Mouse (Mus musculus): Measurements from ENCODE around the gene Gm20388. TPM values are rescaled to one million over a fixed set of nuclear protein-coding genes. Genes with fewer than 3 reads are reported as not detected.

The Gm20388 gene
- polyA plus RNA-seq, 1 experiment from 2014 or later: 4.4 TPM

DNA sequence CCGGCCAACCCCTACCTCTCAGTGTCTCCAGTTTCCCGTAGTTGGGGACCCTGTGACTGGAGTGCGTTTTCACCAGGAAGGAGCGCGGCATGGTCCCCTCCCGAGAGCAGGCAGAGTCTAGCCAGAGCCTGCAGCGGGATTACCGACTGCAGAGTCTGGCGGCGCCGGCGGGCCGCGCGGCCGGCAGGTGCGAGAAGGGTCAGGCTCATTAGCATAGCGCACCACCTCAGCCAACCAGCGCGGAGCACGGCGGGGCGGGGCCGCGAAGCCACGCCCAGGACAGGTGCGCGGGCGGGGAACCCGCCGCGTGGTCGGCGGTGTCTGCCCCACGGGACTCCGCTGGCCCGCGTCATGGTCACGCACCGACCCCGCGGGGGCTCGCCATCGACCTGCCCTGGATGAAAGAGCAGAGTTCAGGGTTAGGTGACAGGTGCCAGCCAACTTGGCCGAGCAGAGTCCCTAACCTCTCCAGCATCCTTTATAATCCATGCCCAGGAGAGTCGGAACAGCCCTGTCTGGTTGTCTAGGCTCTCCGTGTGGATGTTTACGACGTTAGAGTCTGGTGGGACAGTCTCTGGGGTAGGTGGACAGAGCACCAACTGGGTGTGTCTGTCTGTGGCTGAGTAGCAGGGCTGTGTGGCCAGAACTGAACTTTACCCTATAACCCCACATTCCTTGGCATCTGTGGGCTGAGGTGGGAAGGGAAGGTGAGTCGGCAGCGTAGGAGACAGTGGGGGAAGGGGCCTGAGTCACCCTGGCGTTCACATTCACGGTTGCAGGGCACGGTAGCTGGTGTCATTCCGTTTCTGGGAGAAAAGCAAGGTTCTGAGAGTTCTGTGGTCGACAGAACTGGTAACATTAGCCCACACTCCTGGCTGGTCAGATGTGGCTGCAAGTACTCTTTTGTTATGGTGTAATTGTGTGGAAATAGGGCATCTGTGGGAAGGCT is 2550.2 kb downstream of the Gm20388 start, which contains the start of gene Snai3:
TSS of gene Snai3 (minus strand) at position 210 of the 949 bp plus-strand sequence.
- peaks cover 71% of the 10 kb centered on the region for H3K27me3 ChIP-seq
- 2% methylated on average over 56 of the region's 56 CpGs for WGBS
- ATAC-seq: peak; percentile 77

DNA sequence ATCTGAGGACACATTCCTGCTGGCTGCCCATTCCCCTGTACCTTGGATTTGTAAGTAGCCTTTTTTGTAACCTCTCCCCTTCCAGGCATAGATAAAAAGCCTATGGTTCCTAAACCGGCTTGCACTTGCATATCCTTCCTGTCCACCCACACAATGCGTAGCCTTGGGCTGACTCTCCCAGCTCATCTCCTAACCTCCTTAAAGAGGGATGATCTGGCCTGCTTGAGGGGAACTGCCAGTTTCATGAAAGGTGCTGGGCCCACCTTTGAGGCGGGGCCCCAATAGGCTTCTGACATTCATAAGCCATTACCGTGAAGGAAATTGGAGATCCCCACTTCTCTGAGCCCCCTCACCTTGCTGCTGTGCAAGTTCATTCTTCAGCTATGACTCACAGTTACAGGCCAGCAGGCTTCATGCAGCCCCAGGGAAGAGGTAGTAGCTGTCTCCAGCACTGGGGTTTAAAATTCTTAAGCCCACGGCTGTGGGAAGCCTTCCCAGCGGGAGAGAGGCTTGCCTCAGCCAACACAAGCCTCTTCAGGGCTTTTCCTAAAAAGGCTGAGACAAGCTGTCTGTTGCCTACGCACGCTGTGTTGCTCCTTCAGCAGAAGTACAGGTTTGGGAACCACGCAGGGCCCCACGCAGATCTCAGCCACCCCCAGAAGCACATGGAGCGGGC is 2551.0 kb downstream of the Gm20388 start:
- H3K9me3 ChIP-seq: no peaks in the 10 kb centered on the region
- no peak overlapping the region for H3K4me3 ChIP-seq (replicated peaks)
- no peak for ATAC-seq
- H3K27me3 ChIP-seq: peaks cover 65% of the 10 kb centered on the region
- peaks cover 16% of the 10 kb centered on the region for H3K36me3 ChIP-seq
- peaks cover 13% of the 10 kb centered on the region for H3K4me1 ChIP-seq (replicated peaks)
- no peak overlapping the region for H3K4me2 ChIP-seq (replicated peaks)
- no peak overlapping the region for H3K9ac ChIP-seq (replicated peaks)
- WGBS: 56% methylated on average over 11 of the region's 11 CpGs
- no peak overlapping the region for H3K27ac ChIP-seq

More for the DNA sequence above, 2550.2 kb downstream of the Gm20388 start, which contains the start of gene Snai3:
- no peaks in the 10 kb centered on the region for H3K9me3 ChIP-seq
- H3K36me3 ChIP-seq: peaks cover 8% of the 10 kb centered on the region
- peak within 1 kb of the TSS; percentile 65 for H3K4me2 ChIP-seq (replicated peaks)
- peak within 1 kb of the TSS; percentile 35 for H3K4me3 ChIP-seq (replicated peaks)
- H3K27ac ChIP-seq: no peak within 1 kb of the TSS
- H3K9ac ChIP-seq (replicated peaks): peak within 1 kb of the TSS; percentile 55
- H3K4me1 ChIP-seq (replicated peaks): peaks cover 13% of the 10 kb centered on the region

DNA sequence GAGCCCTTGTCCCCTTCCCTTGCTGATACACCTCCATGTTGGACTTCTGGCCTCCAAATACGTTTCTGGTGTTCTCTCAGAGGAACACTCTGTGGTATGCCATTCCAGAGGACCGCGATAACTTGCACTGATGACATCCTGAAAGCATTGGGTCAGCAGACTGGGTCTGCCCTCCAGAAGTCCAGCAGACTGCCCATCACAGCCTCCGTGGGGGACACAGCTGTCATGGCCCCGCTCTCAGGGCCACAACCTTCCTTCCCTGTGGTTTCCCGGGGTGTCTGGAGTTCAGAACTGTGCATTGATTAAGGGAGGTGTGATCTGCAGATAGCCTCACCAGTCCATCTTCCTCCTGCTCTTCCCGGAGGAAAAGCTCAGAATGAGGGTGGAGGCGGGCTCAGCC is 2551.9 kb downstream of the Gm20388 start:
- ATAC-seq: no peak
- Histone ChIP-seq H3K4me3 (replicated peaks) (no peak overlapping the region), H3K4me2 (replicated peaks) (no peak overlapping the region), H3K9me3 (no peaks in the 10 kb centered on the region), H3K4me1 (replicated peaks) (peaks cover 13% of the 10 kb centered on the region), H3K27me3 (peaks cover 59% of the 10 kb centered on the region), H3K27ac (no peak overlapping the region), H3K9ac (replicated peaks) (no peak overlapping the region; the same call in 1 of the 2 replicates), H3K36me3 (peaks cover 25% of the 10 kb centered on the region)
- 68% methylated on average over 8 of the region's 8 CpGs for WGBS

DNA sequence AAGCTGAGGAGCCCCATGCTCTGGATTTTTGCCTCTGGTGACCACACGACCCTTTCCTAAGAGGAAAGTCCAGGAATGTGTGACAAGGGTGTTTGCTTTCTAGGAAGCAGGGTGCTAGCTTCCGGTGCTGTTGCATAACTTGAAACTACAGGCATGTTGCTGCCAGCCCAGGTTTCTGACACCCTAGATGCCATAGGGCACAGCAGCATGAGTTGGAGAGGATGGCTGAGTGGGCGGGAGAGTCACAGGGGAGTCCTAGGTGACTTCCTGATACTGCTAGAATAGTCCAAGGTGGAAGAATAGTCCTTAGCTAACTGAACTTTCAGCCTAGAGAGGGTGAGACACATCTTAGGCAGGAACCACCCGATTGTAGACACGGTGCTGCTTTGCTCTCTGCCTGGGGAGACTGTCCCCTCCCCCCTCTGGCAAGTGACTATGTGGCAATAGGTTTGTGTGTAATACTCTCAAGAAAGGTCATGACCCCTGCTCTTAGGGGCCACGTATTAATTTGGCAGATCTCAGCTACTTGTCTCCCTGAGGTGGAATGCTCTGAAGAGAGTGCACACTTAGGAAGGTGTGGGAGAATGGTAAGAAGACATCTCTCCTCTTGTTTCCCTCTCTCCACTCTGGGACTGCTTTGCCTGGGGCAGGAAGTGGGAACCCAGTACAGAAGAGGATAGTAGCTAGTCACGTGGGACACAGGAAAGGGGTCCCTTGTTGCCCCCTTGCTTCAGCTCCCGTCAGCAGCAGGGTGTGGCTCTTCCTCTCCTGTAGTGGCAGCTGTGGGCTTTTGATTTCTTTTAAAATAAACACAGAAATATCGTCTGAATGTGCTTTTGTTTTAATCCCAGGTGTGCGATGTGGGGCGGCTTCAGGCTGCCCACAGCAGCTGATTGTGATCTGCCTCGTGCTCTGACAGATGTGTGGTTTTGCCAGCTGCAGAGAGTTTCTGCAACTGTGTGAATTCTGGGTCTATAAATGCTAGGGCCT is 2553.3 kb downstream of the Gm20388 start:
- Histone ChIP-seq H3K9ac (replicated peaks) (no peak overlapping the region), H3K4me3 (replicated peaks) (no peak overlapping the region), H3K27ac (no peak overlapping the region), H3K27me3 (peaks cover 46% of the 10 kb centered on the region), H3K4me2 (replicated peaks) (no peak overlapping the region), H3K36me3 (peaks cover 39% of the 10 kb centered on the region), H3K9me3 (no peaks in the 10 kb centered on the region), H3K4me1 (replicated peaks) (peaks cover 13% of the 10 kb centered on the region)
- WGBS: 68% methylated on average over 12 of the region's 12 CpGs
- no peak for ATAC-seq

DNA sequence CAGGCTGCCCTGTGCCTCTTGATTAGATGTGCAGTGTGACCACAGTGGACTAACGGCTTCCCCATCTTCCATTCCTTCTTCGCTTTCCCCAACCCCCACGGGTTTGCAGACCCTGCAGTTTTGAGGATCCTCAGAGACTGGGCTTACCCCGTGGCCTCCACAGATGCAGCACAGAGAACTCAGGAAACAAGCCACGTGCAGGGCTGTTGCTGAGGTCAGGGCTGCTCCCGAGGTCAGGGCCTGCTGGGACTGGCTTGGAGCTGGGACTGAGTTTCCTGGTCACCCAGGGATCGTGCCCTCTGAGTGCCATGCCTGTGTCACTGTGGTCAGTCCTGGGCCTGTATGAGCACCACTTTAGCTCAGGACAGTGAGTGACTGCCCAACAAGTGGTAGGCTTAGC is 2554.3 kb downstream of the Gm20388 start:
- Histone ChIP-seq H3K4me2 (replicated peaks) (no peak overlapping the region), H3K9me3 (no peaks in the 10 kb centered on the region), H3K27me3 (peaks cover 35% of the 10 kb centered on the region), H3K27ac (no peak overlapping the region), H3K4me1 (replicated peaks) (peaks cover 11% of the 10 kb centered on the region), H3K36me3 (peaks cover 49% of the 10 kb centered on the region), H3K9ac (replicated peaks) (no peak overlapping the region), H3K4me3 (replicated peaks) (no peak overlapping the region)
- no peak for ATAC-seq
- whole genome bisulfite sequencing: 78% methylated on average over 7 of the region's 7 CpGs

DNA sequence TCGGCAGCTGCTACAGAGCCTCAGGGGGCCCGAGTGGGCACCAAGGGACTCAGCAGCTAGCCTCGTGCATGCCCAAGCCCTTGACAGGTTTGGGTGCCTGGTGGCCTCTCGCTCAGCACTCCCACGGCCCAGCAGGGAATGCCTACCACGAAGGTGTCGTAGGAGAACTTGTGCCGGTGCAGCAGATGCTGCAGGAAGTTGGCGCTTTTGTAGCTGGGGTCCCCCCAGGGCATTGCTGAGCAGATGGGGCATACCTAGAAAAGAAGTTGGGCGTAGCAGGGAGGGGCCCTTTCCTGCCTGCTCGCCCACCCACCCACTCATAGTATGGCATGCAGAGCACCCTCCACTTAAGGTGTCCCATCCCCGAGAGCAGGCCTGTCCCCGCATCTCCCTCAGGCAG is 2557.2 kb downstream of the Gm20388 start:
- no peak for ATAC-seq
- Histone ChIP-seq H3K27ac (no peak overlapping the region), H3K4me1 (replicated peaks) (no peaks in the 10 kb centered on the region), H3K4me2 (replicated peaks) (no peak overlapping the region), H3K9me3 (no peaks in the 10 kb centered on the region), H3K4me3 (replicated peaks) (no peak overlapping the region), H3K27me3 (peaks cover 7% of the 10 kb centered on the region; the same call in 1 of the 2 replicates), H3K9ac (replicated peaks) (no peak overlapping the region), H3K36me3 (peaks cover 67% of the 10 kb centered on the region)
- WGBS: 92% methylated on average over 13 of the region's 13 CpGs

DNA sequence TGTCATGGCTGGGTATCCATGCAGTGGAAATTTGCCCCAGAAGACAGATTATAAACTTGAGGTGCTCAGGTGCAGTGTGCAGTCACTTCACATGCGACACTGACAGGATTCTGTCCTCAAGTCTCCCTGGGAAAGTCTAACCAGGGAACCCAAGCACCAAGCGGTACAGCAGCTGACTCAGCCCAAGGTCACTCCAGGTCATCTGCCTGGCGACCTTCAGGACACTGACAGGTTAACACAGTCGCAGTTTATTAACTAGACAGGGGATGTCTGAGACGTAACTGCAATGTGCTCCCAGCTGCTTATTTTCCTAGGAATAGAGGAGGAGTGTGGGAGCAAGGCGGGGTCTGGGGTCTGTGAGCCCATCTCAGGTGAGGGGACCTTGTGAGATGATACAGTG is 2558.8 kb downstream of the Gm20388 start:
- no peak overlapping the region for H3K9ac ChIP-seq (replicated peaks)
- no peak overlapping the region for H3K4me2 ChIP-seq (replicated peaks)
- H3K4me1 ChIP-seq (replicated peaks): peaks cover 7% of the 10 kb centered on the region
- H3K9me3 ChIP-seq: no peaks in the 10 kb centered on the region
- no peaks in the 10 kb centered on the region for H3K27me3 ChIP-seq
- H3K4me3 ChIP-seq (replicated peaks): no peak overlapping the region
- H3K36me3 ChIP-seq: peaks cover 81% of the 10 kb centered on the region
- no peak overlapping the region for H3K27ac ChIP-seq
- ATAC-seq: no peak
- 85% methylated on average over 6 of the region's 6 CpGs for WGBS

DNA sequence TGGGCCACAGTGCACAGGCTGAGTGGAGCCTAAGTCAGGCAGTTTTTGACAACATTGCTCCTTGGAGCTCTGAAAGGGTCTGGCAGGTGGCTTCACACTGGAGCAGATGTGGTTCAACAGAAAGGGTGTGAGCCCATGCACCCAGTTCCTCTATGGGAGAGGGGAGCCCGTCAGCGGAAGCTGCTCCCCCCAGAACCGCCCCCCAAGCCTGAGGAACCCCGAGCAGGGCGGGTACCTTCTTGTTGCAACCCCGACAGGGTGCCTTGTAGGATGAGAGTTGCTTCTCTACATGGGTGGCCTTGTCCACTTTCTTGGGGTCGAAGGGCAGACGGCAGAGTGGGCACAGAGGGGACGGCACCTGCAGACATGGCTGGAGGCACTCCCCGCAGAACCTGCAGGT is 2559.3 kb downstream of the Gm20388 start:
- Histone ChIP-seq H3K27me3 (no peaks in the 10 kb centered on the region), H3K4me2 (replicated peaks) (no peak overlapping the region), H3K4me3 (replicated peaks) (no peak overlapping the region), H3K27ac (no peak overlapping the region), H3K9me3 (no peaks in the 10 kb centered on the region), H3K36me3 (peaks cover 81% of the 10 kb centered on the region), H3K4me1 (replicated peaks) (peaks cover 13% of the 10 kb centered on the region), H3K9ac (replicated peaks) (no peak overlapping the region)
- 89% methylated on average over 10 of the region's 10 CpGs for WGBS
- no peak for ATAC-seq

DNA sequence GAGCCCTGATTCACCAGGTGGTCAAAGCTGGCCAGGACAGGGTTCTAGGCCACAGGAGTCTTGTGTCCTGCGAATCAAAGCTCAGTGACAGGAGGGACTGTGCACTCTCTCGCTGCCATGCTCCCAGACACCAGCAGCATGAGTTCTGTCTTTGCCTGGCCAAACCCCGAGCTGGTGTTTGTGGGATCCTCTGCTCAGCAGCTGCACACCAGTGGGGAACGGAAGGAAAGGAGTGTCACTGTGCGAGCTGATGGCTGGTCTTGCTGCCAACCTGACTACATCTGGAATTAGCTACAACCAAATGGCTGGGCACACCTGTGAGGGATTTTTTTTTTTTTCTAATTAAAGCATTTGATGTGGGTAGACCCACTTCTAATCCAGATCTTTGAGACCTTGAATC is 2560.1 kb downstream of the Gm20388 start:
- H3K4me2 ChIP-seq (replicated peaks): no peak overlapping the region
- H3K4me1 ChIP-seq (replicated peaks): peaks cover 17% of the 10 kb centered on the region
- no peak for ATAC-seq
- WGBS: 87% methylated on average over 5 of the region's 5 CpGs
- H3K27me3 ChIP-seq: no peaks in the 10 kb centered on the region
- no peak overlapping the region for H3K9ac ChIP-seq (replicated peaks)
- H3K9me3 ChIP-seq: no peaks in the 10 kb centered on the region
- peaks cover 74% of the 10 kb centered on the region for H3K36me3 ChIP-seq
- no peak overlapping the region for H3K27ac ChIP-seq
- no peak overlapping the region for H3K4me3 ChIP-seq (replicated peaks)

DNA sequence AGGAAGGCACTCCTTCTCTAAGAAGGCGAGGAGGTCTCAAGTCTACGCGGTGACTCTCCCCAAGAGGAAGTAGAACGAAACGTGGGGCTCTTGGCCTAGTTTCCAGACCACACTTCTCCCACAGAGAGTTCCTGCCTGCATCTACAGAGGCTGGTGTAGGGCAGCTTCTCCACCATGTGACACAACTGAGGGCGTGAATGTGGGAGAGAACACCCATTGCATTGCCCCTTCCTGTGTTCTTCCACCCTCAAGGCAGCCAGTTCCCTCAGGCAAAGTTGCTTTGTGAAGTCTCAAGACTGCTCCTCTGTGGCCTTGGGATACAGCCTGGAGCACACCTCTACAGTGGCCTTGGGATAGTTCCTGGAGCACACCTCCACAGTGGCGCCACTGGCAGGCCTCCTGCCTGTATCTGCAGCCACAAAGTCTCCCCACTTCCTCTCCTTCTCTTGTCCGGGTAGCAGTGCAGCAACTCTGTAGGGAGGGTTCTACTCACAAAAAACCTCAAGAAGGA is 2563.3 kb downstream of the Gm20388 start:
- 0 out of 2 replicates have a peak overlapping the region, but pooled peaks have one; percentile 14 for H3K9ac ChIP-seq (replicated peaks)

DNA sequence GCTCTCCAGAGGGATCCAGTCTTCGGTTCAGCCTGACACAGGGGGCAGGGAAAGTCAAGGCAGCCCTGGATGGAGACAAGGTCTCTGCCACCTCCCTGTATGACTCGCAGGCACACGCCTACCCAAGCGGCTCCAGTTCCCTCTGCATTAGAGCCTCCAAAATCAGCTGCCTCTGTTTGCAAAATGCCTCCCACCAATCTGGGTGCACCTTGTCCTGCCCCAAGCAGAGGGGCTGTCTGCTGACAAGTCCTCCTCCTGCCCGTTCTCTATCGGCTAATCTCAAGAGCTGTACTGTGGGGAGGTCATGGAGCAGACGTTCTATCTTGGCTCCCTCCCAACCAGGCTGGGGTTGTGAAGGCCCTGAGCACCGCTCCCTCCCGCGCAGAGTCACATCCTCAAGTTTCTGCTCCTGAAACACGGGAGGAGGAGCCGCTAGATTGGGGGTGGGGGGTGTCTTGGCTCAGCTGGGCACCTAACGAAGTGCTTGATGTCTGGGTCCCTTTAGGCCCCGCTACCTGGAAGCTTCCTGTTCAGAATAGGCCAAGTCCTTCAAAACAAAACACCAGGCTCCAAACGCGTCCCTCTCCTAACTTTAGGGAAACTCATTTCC is 2564.4 kb downstream of the Gm20388 start:
- Histone ChIP-seq H3K36me3 (peaks cover 56% of the 10 kb centered on the region), H3K9me3 (no peaks in the 10 kb centered on the region), H3K4me3 (replicated peaks) (peak overlapping the region; percentile 97), H3K4me1 (replicated peaks) (peaks cover 29% of the 10 kb centered on the region), H3K27ac (no peak overlapping the region), H3K4me2 (replicated peaks) (peak overlapping the region; percentile 96), H3K9ac (replicated peaks) (peak overlapping the region; percentile 96), H3K27me3 (no peaks in the 10 kb centered on the region)
- ATAC-seq: peak; percentile 20; the same call in 1 of the 2 replicates
- WGBS: 13% methylated on average over 16 of the region's 16 CpGs

More for the DNA sequence above, 2563.3 kb downstream of the Gm20388 start:
- ATAC-seq: no peak
- Histone ChIP-seq H3K27ac (no peak overlapping the region), H3K36me3 (peaks cover 56% of the 10 kb centered on the region), H3K4me2 (replicated peaks) (no peak overlapping the region; the same call in 1 of the 2 replicates), H3K4me1 (replicated peaks) (peaks cover 29% of the 10 kb centered on the region), H3K9me3 (no peaks in the 10 kb centered on the region), H3K4me3 (replicated peaks) (no peak overlapping the region), H3K27me3 (no peaks in the 10 kb centered on the region)
- WGBS: 88% methylated on average over 8 of the region's 8 CpGs

All from midbrain, embryonic 13.5 days (tissue).